Comparison of ENCODE assay signal across 8 mouse cellular contexts in the genomic region with DNA sequence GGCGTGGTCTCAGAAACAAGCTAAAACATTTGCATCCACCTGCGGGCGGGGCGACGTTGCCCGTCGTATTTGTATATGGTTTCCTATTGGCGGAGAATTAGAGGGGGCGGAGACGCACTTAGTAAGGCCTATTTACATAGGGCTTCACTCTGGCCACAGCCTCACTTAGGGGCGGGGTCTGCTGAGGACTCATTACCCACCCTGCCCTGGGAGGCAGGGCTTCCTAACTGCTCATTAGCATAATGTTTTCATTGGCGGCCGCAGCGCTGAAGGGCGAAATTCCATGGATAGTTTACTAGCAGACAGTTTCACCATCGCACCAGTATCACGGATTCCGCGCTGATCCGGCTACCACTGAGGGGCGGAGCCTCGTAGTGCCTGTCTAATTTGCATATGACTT. TPM values are rescaled to one million over a fixed set of nuclear protein-coding genes. Genes with fewer than 3 reads are reported as not detected.
DNase-seq lines count a peak whose midpoint lies in the region; ATAC-seq and TF ChIP-seq lines count a peak whose summit lies in the region.

No protein-coding gene starts in this region.

- H3K27ac ChIP-seq in hindbrain, embryonic 13.5 days: peak overlapping the region; percentile 90

- peak overlapping the region; percentile 76 for H3K4me3 ChIP-seq in hindbrain, embryonic 13.5 days

- ATAC-seq in Patski: peak; percentile 86
- peak; percentile 93 for ATAC-seq in hindbrain, embryonic 13.5 days (ENCODE audit: low FRiP score)

- peak overlapping the region; percentile 96 for H3K4me2 ChIP-seq in hindbrain, embryonic 13.5 days

- in situ Hi-C loops in Patski (cut with MboI; ENCODE audit: low pct_unique_long_range_greater_than_20kb): loop anchor here (5.0 to 10.0 kb wide), 4 partner anchors 87 to 270 kb away; partner anchors contain the start of gene Cbarp

- WGBS in hindbrain, embryonic 13.5 days: under 1% methylated on average over 22 of the region's 22 CpGs

- POLR2A ChIA-PET in Patski (lab: Charles Lee): interaction anchor here (0.5 to 1.6 kb wide), 14 partner anchors 9 to 156 kb away, joined by 3 to 11 read pairs (median 3); partner anchors contain the start of genes Polr2e and Sbno2

- no peak for TF ChIP-seq CTCF in Patski (IDR thresholded peaks at IDR 0.05)

- CTCF ChIA-PET in Patski (lab: Charles Lee): interaction anchor here (1.0 to 3.9 kb wide), 20 partner anchors 8 to 181 kb away, joined by 3 to 46 read pairs (median 4); partner anchors contain the start of genes Cbarp, Cirbp, Med16 and Wdr18

- DNase-seq in Patski (ENCODE audit: low read depth, low spot score): peak; percentile 97
- peak; percentile 95 for DNase-seq in cerebellum, postnatal 14 days
- peak; percentile 96 to 98 for DNase-seq in frontal cortex, postnatal 14 days (ENCODE audit: low spot score in 2 of 2)
- peak; percentile 73 to 94 for DNase-seq in layer of hippocampus, postnatal 25 days (ENCODE audit: extremely low spot score in 1 of 2, low spot score in 1 of 2)
- DNase-seq in lung, postnatal 25 days (ENCODE audit: low spot score): peak; percentile 99
- peak; percentile 99 for DNase-seq in retina, embryonic 14.5 days (ENCODE audit: low spot score)
- DNase-seq in thymus, postnatal 4 days: peak; percentile 94

- peaks cover 66% of the 10 kb centered on the region for H3K4me1 ChIP-seq in hindbrain, embryonic 13.5 days (replicated peaks)

- no peaks in the 10 kb centered on the region for H3K27me3 ChIP-seq in Patski
- peaks cover 32% of the 10 kb centered on the region for H3K27me3 ChIP-seq in hindbrain, embryonic 13.5 days

- H3K9me3 ChIP-seq in hindbrain, embryonic 13.5 days: no peaks in the 10 kb centered on the region

- H3K36me3 ChIP-seq in hindbrain, embryonic 13.5 days: peaks cover 7% of the 10 kb centered on the region

- H3K9ac ChIP-seq in hindbrain, embryonic 13.5 days: peak overlapping the region; percentile 91

RNA-seq across cellular contexts. Expression of gene Tmem259, which starts 0.7 kb away (rescaled TPM):
- 145 TPM for polyA plus RNA-seq in Patski (2021)
- 16.0 and 16.3 TPM in 2 replicates for polyA plus RNA-seq in hindbrain, embryonic 13.5 days (2015; fragmentation: Nextera tagmentation; extraction: Ambion mirVana)
- total RNA-seq in layer of hippocampus, postnatal 25 days (2021): 100 to 1,000 TPM; 125 to 131 TPM

RNA-seq across cellular contexts. Expression of gene Cnn2, which starts 3.5 kb away (rescaled TPM):
- polyA plus RNA-seq in Patski (2021): 393 TPM
- polyA plus RNA-seq in hindbrain, embryonic 13.5 days (2015; fragmentation: Nextera tagmentation; extraction: Ambion mirVana): 43.7 and 53.1 TPM in 2 replicates
- 1 to 10 TPM; 5.8 to 6.0 TPM for total RNA-seq in layer of hippocampus, postnatal 25 days (2021)

RNA-seq across cellular contexts. Expression of gene Abca7, which starts 11.4 kb away (rescaled TPM):
- 19.9 TPM for polyA plus RNA-seq in Patski (2021)
- 5.2 and 6.1 TPM in 2 replicates for polyA plus RNA-seq in hindbrain, embryonic 13.5 days (2015; fragmentation: Nextera tagmentation; extraction: Ambion mirVana)
- total RNA-seq in layer of hippocampus, postnatal 25 days (2021): 10 to 100 TPM in 1 of 2 experiments, 1 to 10 TPM in 1; 9.6 to 10.2 TPM

RNA-seq across cellular contexts. Expression of gene Grin3b, which starts 14.4 kb away (rescaled TPM):
- polyA plus RNA-seq in Patski (2021): 0.54 TPM
- polyA plus RNA-seq in hindbrain, embryonic 13.5 days (2015; fragmentation: Nextera tagmentation; extraction: Ambion mirVana): 0.61 and 0.65 TPM in 2 replicates
- total RNA-seq in layer of hippocampus, postnatal 25 days (2021): under 1 TPM; 0.12 to 0.15 TPM

RNA-seq across cellular contexts. Expression of gene Wdr18, which starts 24.9 kb away (rescaled TPM):
- polyA plus RNA-seq in Patski (2021): 45.4 TPM
- polyA plus RNA-seq in hindbrain, embryonic 13.5 days (2015; fragmentation: Nextera tagmentation; extraction: Ambion mirVana): 77.4 and 77.9 TPM in 2 replicates
- 10 to 100 TPM; 42.9 to 45.8 TPM for total RNA-seq in layer of hippocampus, postnatal 25 days (2021)

Comparison
In these comparisons a context has a peak if more than half of its experiments do, and no peak if none do; other contexts are left out.
1. Peak in every context shown above with its lines: DNase-seq, ATAC-seq, H3K4me3 ChIP-seq and H3K27ac ChIP-seq.